Mouse (Mus musculus): ENCODE data around the gene Dhx57. TPM values are rescaled to one million over a fixed set of nuclear protein-coding genes. Genes with fewer than 3 reads are reported as not detected.
A peak's percentile ranks its signal among the peaks of the same experiment; 100 is the strongest.
"Not testable (repeated sequence)": the region's sequence is repeated elsewhere in the genome, so short reads cannot be mapped to it uniquely, and the experiment has no call there.

Dhx57 gene
- polyA plus RNA-seq, 1 experiment from 2014 or later: 17.4 TPM

DNA sequence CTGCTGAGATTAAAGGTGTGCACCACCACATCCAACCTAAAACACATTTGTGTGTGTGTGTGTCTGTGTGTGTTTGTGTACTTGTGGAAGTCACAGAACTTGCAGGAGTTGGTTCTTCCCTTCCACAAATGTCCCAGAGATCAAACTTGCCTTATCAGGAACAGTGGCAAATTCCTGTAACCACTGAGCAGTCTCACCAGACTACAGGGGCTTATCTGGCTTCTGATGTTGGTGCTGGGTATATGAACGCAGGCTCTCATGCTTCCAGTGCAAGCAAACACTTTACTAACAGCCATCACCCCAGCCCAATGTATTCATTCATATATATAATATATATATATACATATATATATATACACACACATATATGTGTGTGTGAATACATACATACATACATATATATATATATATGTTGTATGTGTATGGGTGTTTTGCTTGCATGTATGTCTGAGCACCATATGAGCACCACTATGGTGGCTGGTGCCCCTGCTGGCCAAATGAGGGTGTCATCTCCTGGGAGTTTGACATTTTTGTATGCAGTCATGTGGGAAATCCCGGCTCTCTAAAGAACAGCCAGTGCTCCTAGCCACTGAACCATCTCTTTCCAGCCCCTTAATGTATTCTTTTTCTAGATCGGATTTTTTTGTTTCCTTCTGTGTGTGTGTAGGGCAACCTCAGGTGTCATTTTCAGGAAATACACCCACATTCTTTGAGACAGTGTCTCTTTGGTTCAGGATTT, 68.2 kb downstream of the Dhx57 start:
- H3K27me3 ChIP-seq (ENCODE audit: control insufficient read depth, insufficient read depth, low read length): no peaks in the 10 kb centered on the region

GRCm38 (mm10) chr17:80221202-80221601, 69.1 kb downstream of the Dhx57 start:
- no peak for ATAC-seq (ENCODE audit: low FRiP score, low TSS enrichment)
- Histone ChIP-seq H3K27ac (ENCODE audit: low read depth, low read length) (no peak overlapping the region), H3K4me2 (replicated peaks; ENCODE audit: low read depth, low read length) (no peak overlapping the region), H3K4me3 (ENCODE audit: low read length) (no peak overlapping the region), H3K9me3 (ENCODE audit: control insufficient read depth, low read length) (no peaks in the 10 kb centered on the region), H3K9ac (ENCODE audit: low read depth, low read length) (no peak overlapping the region), H3K4me1 (ENCODE audit: control insufficient read depth, insufficient read depth, low read length) (no peaks in the 10 kb centered on the region), H3K36me3 (ENCODE audit: control insufficient read depth, insufficient read depth, low read length) (no peaks in the 10 kb centered on the region), H3K27me3 (ENCODE audit: control insufficient read depth, insufficient read depth, low read length) (no peaks in the 10 kb centered on the region)
- 66% methylated on average over 9 of the region's 9 CpGs for WGBS

More for the DNA sequence above, 68.2 kb downstream of the Dhx57 start:
- no peak for ATAC-seq (ENCODE audit: low FRiP score, low TSS enrichment)
- Histone ChIP-seq H3K9ac (ENCODE audit: low read depth, low read length) (no peak overlapping the region), H3K36me3 (ENCODE audit: control insufficient read depth, insufficient read depth, low read length) (no peaks in the 10 kb centered on the region), H3K27ac (ENCODE audit: low read depth, low read length) (no peak overlapping the region), H3K4me1 (ENCODE audit: control insufficient read depth, insufficient read depth, low read length) (no peaks in the 10 kb centered on the region), H3K4me3 (ENCODE audit: low read length) (no peak overlapping the region), H3K9me3 (ENCODE audit: control insufficient read depth, low read length) (no peaks in the 10 kb centered on the region), H3K4me2 (replicated peaks; ENCODE audit: low read depth, low read length) (no peak overlapping the region)
- WGBS: 69% methylated on average over 3 of the region's 3 CpGs

DNA sequence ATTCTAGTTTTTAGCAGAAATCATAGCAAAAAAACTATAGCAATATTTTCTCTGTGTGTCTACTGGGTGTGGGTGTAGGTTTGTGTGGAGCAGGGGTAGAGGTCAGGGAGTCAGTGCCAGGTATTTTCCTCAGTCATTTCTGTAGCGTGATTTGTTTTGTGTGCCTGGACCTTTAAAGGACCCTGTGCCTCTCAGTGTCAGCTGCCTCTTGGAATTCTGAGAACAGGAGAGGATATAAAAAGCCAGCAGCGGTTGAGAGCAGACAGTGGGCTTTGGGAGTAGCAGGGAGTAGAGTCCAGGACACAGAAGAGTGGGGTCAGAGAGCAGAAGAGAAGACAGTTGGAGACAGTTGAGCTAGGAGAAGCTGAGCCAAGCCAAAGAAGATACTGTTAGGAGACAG, 70.1 kb downstream of the Dhx57 start:
- Histone ChIP-seq H3K4me2 (replicated peaks; ENCODE audit: low read depth, low read length) (no peak overlapping the region), H3K36me3 (ENCODE audit: control insufficient read depth, insufficient read depth, low read length) (no peaks in the 10 kb centered on the region), H3K27ac (ENCODE audit: low read depth, low read length) (no peak overlapping the region), H3K27me3 (ENCODE audit: control insufficient read depth, insufficient read depth, low read length) (no peaks in the 10 kb centered on the region), H3K4me1 (ENCODE audit: control insufficient read depth, insufficient read depth, low read length) (no peaks in the 10 kb centered on the region), H3K9me3 (ENCODE audit: control insufficient read depth, low read length) (no peaks in the 10 kb centered on the region), H3K4me3 (ENCODE audit: low read length) (no peak overlapping the region), H3K9ac (ENCODE audit: low read depth, low read length) (no peak overlapping the region)
- no peak for ATAC-seq (ENCODE audit: low FRiP score, low TSS enrichment)
- 60% methylated on average over 2 of the region's 2 CpGs for WGBS

GRCm38 (mm10) chr17:80213998-80214397, 76.3 kb downstream of the Dhx57 start:
- not testable (repeated sequence) for H3K9me3 ChIP-seq (ENCODE audit: control insufficient read depth, low read length); H3K4me2 ChIP-seq (replicated peaks; ENCODE audit: low read depth, low read length); H3K36me3 ChIP-seq (ENCODE audit: control insufficient read depth, insufficient read depth, low read length); H3K9ac ChIP-seq (ENCODE audit: low read depth, low read length); H3K27me3 ChIP-seq (ENCODE audit: control insufficient read depth, insufficient read depth, low read length); H3K4me3 ChIP-seq (ENCODE audit: low read length); ATAC-seq (ENCODE audit: low FRiP score, low TSS enrichment); H3K27ac ChIP-seq (ENCODE audit: low read depth, low read length); H3K4me1 ChIP-seq (ENCODE audit: control insufficient read depth, insufficient read depth, low read length)
- 92% methylated on average over 4 of the region's 4 CpGs for WGBS

GRCm38 (mm10) chr17:80206671-80207581, 83.3 kb downstream of the Dhx57 start, which contains the start of the genes Srsf7 and Ttc39d:
Gene Srsf7 (minus strand): TSS chr17:80207307.
Gene Ttc39d (plus strand): TSS chr17:80207460.
- Histone ChIP-seq H3K27me3 (ENCODE audit: control insufficient read depth, insufficient read depth, low read length) (no peaks in the 10 kb centered on the region), H3K9me3 (ENCODE audit: control insufficient read depth, low read length) (no peaks in the 10 kb centered on the region), H3K4me2 (replicated peaks; ENCODE audit: low read depth, low read length) (peak within 1 kb of the TSS; percentile 75), H3K36me3 (ENCODE audit: control insufficient read depth, insufficient read depth, low read length) (peaks cover 33% of the 10 kb centered on the region), H3K4me3 (ENCODE audit: low read length) (peak within 1 kb of the TSS; percentile 90), H3K4me1 (ENCODE audit: control insufficient read depth, insufficient read depth, low read length) (peaks cover 7% of the 10 kb centered on the region; the same call in 1 of the 2 replicates), H3K27ac (ENCODE audit: low read depth, low read length) (peak within 1 kb of the TSS; percentile 99), H3K9ac (ENCODE audit: low read depth, low read length) (peak within 1 kb of the TSS; percentile 99)
- ATAC-seq (ENCODE audit: low FRiP score, low TSS enrichment): peak; percentile 93
- WGBS: under 1% methylated on average over 77 of the region's 95 CpGs

DNA sequence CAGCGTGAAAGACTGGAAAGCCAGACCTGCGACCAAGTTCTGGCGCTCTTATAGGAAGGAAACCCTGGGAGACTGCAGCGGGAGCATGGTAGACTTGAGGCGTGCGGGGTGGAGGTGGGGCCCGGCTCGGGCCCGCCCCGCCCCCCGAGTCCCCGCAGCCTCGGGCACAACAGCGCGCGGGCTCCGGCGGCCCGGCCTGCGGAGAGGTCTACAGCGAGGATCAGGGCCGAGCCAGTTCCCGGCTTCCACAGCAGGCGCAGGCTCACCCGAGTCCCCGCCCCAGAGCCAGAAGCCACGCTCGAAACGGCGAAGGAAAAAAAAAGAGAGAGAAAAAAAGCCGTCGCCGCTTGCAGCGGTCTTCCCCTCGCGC, 84.0 kb downstream of the Dhx57 start:
- Histone ChIP-seq H3K4me2 (replicated peaks; ENCODE audit: low read depth, low read length) (peak overlapping the region; percentile 75), H3K9me3 (ENCODE audit: control insufficient read depth, low read length) (no peaks in the 10 kb centered on the region), H3K4me1 (ENCODE audit: control insufficient read depth, insufficient read depth, low read length) (peaks cover 7% of the 10 kb centered on the region; the same call in 1 of the 2 replicates), H3K4me3 (ENCODE audit: low read length) (peak overlapping the region; percentile 90), H3K36me3 (ENCODE audit: control insufficient read depth, insufficient read depth, low read length) (peaks cover 39% of the 10 kb centered on the region), H3K27me3 (ENCODE audit: control insufficient read depth, insufficient read depth, low read length) (no peaks in the 10 kb centered on the region), H3K27ac (ENCODE audit: low read depth, low read length) (peak overlapping the region; percentile 99), H3K9ac (ENCODE audit: low read depth, low read length) (peak overlapping the region; percentile 99)
- under 1% methylated on average over 36 of the region's 36 CpGs for WGBS
- peak; percentile 63 for ATAC-seq (ENCODE audit: low FRiP score, low TSS enrichment)

GRCm38 (mm10) chr17:80205657-80206056, 84.6 kb downstream of the Dhx57 start:
- WGBS: 15% methylated on average over 5 of the region's 5 CpGs
- H3K36me3 ChIP-seq (ENCODE audit: control insufficient read depth, insufficient read depth, low read length): peaks cover 44% of the 10 kb centered on the region
- H3K27ac ChIP-seq (ENCODE audit: low read depth, low read length): 0 out of 2 replicates have a peak overlapping the region, but pooled peaks have one; percentile 99

GRCm38 (mm10) chr17:80199160-80199778, 91.0 kb downstream of the Dhx57 start:
- 0 out of 2 replicates have a peak, but pooled peaks have one; percentile 52 for ATAC-seq (ENCODE audit: low FRiP score, low TSS enrichment)
- Histone ChIP-seq H3K27me3 (ENCODE audit: control insufficient read depth, insufficient read depth, low read length) (no peaks in the 10 kb centered on the region), H3K4me1 (ENCODE audit: control insufficient read depth, insufficient read depth, low read length) (peaks cover 7% of the 10 kb centered on the region; the same call in 1 of the 2 replicates), H3K36me3 (ENCODE audit: control insufficient read depth, insufficient read depth, low read length) (peaks cover 70% of the 10 kb centered on the region), H3K9me3 (ENCODE audit: control insufficient read depth, low read length) (no peaks in the 10 kb centered on the region), H3K9ac (ENCODE audit: low read depth, low read length) (no peak overlapping the region), H3K4me2 (replicated peaks; ENCODE audit: low read depth, low read length) (no peak overlapping the region), H3K27ac (ENCODE audit: low read depth, low read length) (no peak overlapping the region), H3K4me3 (ENCODE audit: low read length) (no peak overlapping the region)
- WGBS: 85% methylated on average over 3 of the region's 3 CpGs

More at GRCm38 (mm10) chr17:80205657-80206056, 84.6 kb downstream of the Dhx57 start:
- Histone ChIP-seq H3K9me3 (ENCODE audit: control insufficient read depth, low read length) (no peaks in the 10 kb centered on the region), H3K27me3 (ENCODE audit: control insufficient read depth, insufficient read depth, low read length) (no peaks in the 10 kb centered on the region), H3K4me1 (ENCODE audit: control insufficient read depth, insufficient read depth, low read length) (peaks cover 7% of the 10 kb centered on the region; the same call in 1 of the 2 replicates), H3K4me2 (replicated peaks; ENCODE audit: low read depth, low read length) (peak overlapping the region; percentile 75), H3K9ac (ENCODE audit: low read depth, low read length) (peak overlapping the region; percentile 99), H3K4me3 (ENCODE audit: low read length) (peak overlapping the region; percentile 90)
- ATAC-seq (ENCODE audit: low FRiP score, low TSS enrichment): no peak

Data from kidney, embryonic 14.5 days (tissue).